Mouse (Mus musculus): ENCODE results near the gene Pfn3.

GRCm38 (mm10) chr13:55391626-55392029 is 23.4 kb downstream of the Pfn3 start:
- TF ChIP-seq CTCF (IDR thresholded peaks at IDR 0.05; ENCODE audit: extremely low read depth, insufficient read length, insufficient replicate concordance, low read depth, low read length) (no peak), POLR2A (IDR thresholded peaks at IDR 0.05; ENCODE audit: low read depth, low read length) (no peak)

All from small intestine, adult 2 months (tissue).